Mouse (Mus musculus): Measurements from ENCODE around the gene Mrgprd. TPM values are rescaled to one million over a fixed set of nuclear protein-coding genes. Genes with fewer than 3 reads are reported as not detected.
A peak's percentile ranks its signal among the peaks of the same experiment; 100 is the strongest.

The Mrgprd gene
- polyA plus RNA-seq, 1 experiment from 2014 or later = not detected

- peaks cover 5% of the 10 kb centered on the region; the same call in 1 of the 2 replicates for H3K4me1 ChIP-seq
- H3K36me3 ChIP-seq = no peaks in the 10 kb centered on the region
- H3K9me3 ChIP-seq (replicated peaks) = no peaks in the 10 kb centered on the region
- H3K27me3 ChIP-seq (ENCODE audit: low read depth, poor library complexity, severe bottlenecking) = no peaks in the 10 kb centered on the region
- DNase-seq (ENCODE audit: low spot score) = no peak
- no peak overlapping the region for H3K4me3 ChIP-seq
- no peak overlapping the region for H3K27ac ChIP-seq
- 64% methylated on average over 2 of the region's 2 CpGs for WGBS
Measured at GRCm38 (mm10) chr7:145292726-145293125, 21.9 kb upstream of the Mrgprd start.

DNA sequence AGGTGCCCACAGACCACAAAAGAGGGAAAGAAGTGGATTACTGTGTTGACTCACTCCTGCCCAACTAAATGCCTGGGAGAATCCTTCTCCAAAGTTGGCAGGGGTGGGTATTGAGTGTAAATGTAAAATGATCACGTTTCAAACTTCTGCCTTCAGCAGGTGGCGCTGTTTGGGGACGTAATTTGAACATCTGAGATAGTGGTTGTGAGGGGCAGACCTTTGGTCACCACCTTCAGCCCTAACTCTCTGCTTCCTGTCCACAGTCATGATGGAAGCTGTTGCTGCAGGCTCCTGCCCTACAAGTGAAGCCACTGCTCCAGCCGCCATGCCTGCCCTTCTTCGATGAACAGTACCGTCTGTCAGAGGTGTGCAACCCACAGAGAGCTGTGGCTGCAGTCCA is 20.8 kb upstream of the Mrgprd start:
- 41% methylated on average over 6 of the region's 6 CpGs for WGBS
- Histone ChIP-seq H3K27me3 (ENCODE audit: low read depth, poor library complexity, severe bottlenecking) (no peaks in the 10 kb centered on the region), H3K4me1 (peaks cover 5% of the 10 kb centered on the region; the same call in 1 of the 2 replicates), H3K9me3 (replicated peaks) (no peaks in the 10 kb centered on the region), H3K27ac (no peak overlapping the region), H3K36me3 (no peaks in the 10 kb centered on the region), H3K4me3 (no peak overlapping the region)
- no peak for DNase-seq (ENCODE audit: low spot score)

GRCm38 (mm10) chr7:145298666-145299490 is 15.8 kb upstream of the Mrgprd start:
- 65% methylated on average over 3 of the region's 3 CpGs for WGBS

DNA sequence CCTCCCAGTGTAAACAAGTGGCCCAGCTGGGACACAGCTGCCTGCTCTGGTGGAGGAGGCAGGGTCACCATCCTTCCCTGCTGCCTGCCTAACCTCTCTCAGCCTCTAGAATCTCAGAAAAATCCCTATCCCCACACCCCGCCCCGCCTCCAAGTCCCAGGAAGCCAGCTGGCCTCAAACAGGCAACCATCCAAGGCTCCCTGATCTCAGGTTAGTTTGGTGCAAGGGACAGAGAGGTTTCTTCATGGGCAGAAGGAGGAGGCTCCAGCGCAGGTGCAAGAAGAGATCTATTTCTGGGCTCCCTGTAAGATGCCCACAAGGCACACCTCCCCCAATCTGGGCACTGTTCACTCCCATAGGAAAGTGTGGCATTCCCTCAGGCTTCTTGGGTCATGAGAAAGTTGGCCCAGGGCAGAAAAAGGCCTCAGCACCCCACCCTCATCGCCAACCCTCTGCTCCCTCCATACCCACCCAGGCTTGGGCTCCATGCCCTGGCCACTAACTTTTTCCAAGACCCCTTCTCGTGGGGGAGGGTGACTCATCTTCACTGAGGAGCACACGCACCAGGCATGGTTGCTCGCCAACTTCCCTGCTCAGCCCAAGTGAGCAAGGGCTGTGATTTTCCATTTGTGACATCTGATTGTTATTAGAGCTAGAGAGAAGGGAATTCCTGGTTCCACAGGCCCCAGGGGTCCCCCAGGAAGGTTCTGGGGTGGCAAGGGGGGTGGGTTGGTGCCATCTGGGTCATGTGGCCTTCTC is 14.9 kb upstream of the Mrgprd start:
- Histone ChIP-seq H3K4me3 (no peak overlapping the region), H3K9me3 (replicated peaks) (no peaks in the 10 kb centered on the region), H3K36me3 (no peaks in the 10 kb centered on the region), H3K27ac (no peak overlapping the region), H3K4me1 (peaks cover 38% of the 10 kb centered on the region), H3K27me3 (ENCODE audit: low read depth, poor library complexity, severe bottlenecking) (0 out of 2 replicates have a peak, but pooled peaks cover 4% of the 10 kb centered on the region)
- no peak for DNase-seq (ENCODE audit: low spot score)
- 72% methylated on average over 7 of the region's 7 CpGs for WGBS

More at GRCm38 (mm10) chr7:145298666-145299490, 15.8 kb upstream of the Mrgprd start:
- peaks cover 38% of the 10 kb centered on the region for H3K4me1 ChIP-seq
- H3K4me3 ChIP-seq = no peak overlapping the region
- H3K36me3 ChIP-seq = no peaks in the 10 kb centered on the region
- 0 out of 2 replicates have a peak, but pooled peaks cover 4% of the 10 kb centered on the region for H3K27me3 ChIP-seq (ENCODE audit: low read depth, poor library complexity, severe bottlenecking)
- no peak for DNase-seq (ENCODE audit: low spot score)
- H3K27ac ChIP-seq = no peak overlapping the region
- H3K9me3 ChIP-seq (replicated peaks) = no peaks in the 10 kb centered on the region

- Histone ChIP-seq H3K27ac (no peak within 1 kb of the TSS; the same call in 1 of the 2 replicates), H3K4me3 (no peak within 1 kb of the TSS), H3K36me3 (no peaks in the 10 kb centered on the region), H3K27me3 (ENCODE audit: low read depth, poor library complexity, severe bottlenecking) (0 out of 2 replicates have a peak, but pooled peaks cover 4% of the 10 kb centered on the region), H3K4me1 (peaks cover 38% of the 10 kb centered on the region), H3K9me3 (replicated peaks) (no peaks in the 10 kb centered on the region)
- no peak for DNase-seq (ENCODE audit: low spot score)
- WGBS = 37% methylated on average over 13 of the region's 13 CpGs
Measured at GRCm38 (mm10) chr7:145300321-145301007, 14.2 kb upstream of the Mrgprd start, which contains the start of gene Mrgprf. TSS of gene Mrgprf (plus strand) at chr7:145300828.

- Histone ChIP-seq H3K4me3 (no peak overlapping the region), H3K4me1 (peaks cover 38% of the 10 kb centered on the region), H3K27me3 (ENCODE audit: low read depth, poor library complexity, severe bottlenecking) (0 out of 2 replicates have a peak, but pooled peaks cover 4% of the 10 kb centered on the region), H3K9me3 (replicated peaks) (no peaks in the 10 kb centered on the region), H3K27ac (no peak overlapping the region; the same call in 1 of the 2 replicates), H3K36me3 (no peaks in the 10 kb centered on the region)
- DNase-seq (ENCODE audit: low spot score) = no peak
Measured at GRCm38 (mm10) chr7:145301008-145301340, 13.7 kb upstream of the Mrgprd start.

DNA sequence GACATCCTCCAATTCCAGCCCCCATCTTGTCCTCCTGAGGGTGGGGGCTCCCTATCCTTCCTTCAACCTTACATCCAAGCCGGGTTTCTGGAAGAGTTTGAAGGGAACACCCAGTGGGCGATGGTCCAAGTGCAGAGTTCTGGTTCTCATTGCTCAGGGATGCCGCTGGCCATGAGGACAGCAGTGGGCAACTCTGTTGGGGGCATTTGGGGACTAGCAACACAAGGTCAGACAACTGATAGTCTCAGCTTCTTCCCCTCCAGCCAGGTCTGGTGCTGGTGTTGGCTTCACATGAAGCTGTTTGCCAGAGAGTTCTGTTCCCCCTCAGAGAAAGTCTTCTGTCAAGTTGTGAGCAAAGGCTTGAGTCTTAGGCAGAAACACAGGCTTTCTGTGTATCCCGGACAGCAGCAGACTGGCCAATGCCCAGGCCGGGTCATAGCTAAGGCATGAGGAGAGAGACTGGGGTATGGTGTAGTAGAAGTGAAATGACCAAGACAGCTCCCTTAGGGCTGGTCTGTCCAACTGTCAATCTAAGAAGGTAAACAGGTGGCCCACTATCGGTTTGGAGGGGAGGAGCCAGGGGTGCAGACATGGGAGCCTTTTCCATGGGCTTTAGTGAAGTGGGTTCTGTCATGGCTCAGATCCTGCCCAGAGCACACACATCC is 13.2 kb upstream of the Mrgprd start:
- 0 out of 2 replicates have a peak, but pooled peaks cover 4% of the 10 kb centered on the region for H3K27me3 ChIP-seq (ENCODE audit: low read depth, poor library complexity, severe bottlenecking)
- no peak overlapping the region for H3K4me3 ChIP-seq
- no peaks in the 10 kb centered on the region for H3K9me3 ChIP-seq (replicated peaks)
- peaks cover 38% of the 10 kb centered on the region for H3K4me1 ChIP-seq
- no peak for DNase-seq (ENCODE audit: low spot score)
- 92% methylated on average over 6 of the region's 6 CpGs for WGBS
- no peaks in the 10 kb centered on the region for H3K36me3 ChIP-seq
- H3K27ac ChIP-seq = 0 out of 2 replicates have a peak overlapping the region, but pooled peaks have one; percentile 82

- DNase-seq (ENCODE audit: low spot score) = peak; percentile 88
- peak overlapping the region; percentile 82 for H3K27ac ChIP-seq
- H3K4me1 ChIP-seq = peaks cover 41% of the 10 kb centered on the region
- H3K36me3 ChIP-seq = no peaks in the 10 kb centered on the region
- no peaks in the 10 kb centered on the region for H3K9me3 ChIP-seq (replicated peaks)
- H3K4me3 ChIP-seq = peak overlapping the region; percentile 44
- 7% methylated on average over 20 of the region's 20 CpGs for WGBS
- H3K27me3 ChIP-seq (ENCODE audit: low read depth, poor library complexity, severe bottlenecking) = 0 out of 2 replicates have a peak, but pooled peaks cover 4% of the 10 kb centered on the region
Measured at GRCm38 (mm10) chr7:145302488-145303285, 11.9 kb upstream of the Mrgprd start.

DNA sequence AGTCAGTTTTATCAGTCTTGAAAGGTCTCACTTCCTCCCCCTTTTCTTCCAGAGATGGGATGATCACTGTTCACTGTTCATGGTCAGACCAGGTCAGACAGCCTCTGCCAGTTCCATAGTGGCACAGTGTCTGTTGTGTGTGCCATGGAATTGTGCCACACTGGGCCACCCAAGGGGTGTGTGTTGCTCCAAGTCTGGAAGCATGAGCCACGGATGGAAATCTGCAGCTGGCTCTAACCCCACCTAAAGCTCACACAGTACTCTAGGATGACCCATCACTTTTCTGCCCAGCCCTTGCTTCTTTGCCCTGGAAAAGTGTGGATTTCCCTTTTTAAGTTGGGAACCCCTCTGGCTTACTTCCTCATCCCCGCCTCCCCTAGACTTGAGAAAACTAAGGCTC is 10.5 kb upstream of the Mrgprd start:
- DNase-seq (ENCODE audit: low spot score) = no peak
- H3K36me3 ChIP-seq = no peaks in the 10 kb centered on the region
- H3K4me1 ChIP-seq = peaks cover 47% of the 10 kb centered on the region
- no peak overlapping the region for H3K27ac ChIP-seq
- WGBS = 88% methylated on average over 2 of the region's 2 CpGs
- no peak overlapping the region for H3K4me3 ChIP-seq
- H3K27me3 ChIP-seq (ENCODE audit: low read depth, poor library complexity, severe bottlenecking) = 0 out of 2 replicates have a peak, but pooled peaks cover 4% of the 10 kb centered on the region
- H3K9me3 ChIP-seq (replicated peaks) = no peaks in the 10 kb centered on the region

DNA sequence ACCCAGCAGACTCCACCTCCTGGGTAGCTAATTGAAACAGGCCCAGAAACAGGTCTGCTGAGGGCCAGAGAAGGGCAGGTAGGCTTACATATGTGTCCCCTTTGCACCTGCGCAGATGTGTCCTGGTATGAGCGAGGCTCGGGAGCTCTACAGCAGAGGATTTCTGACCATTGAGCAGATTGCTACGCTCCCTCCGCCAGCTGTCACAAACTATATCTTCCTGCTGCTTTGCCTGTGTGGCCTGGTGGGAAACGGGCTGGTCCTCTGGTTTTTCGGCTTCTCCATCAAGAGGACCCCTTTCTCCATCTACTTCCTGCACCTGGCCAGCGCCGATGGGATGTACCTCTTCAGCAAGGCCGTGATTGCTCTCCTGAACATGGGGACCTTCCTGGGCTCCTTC is 7.0 kb upstream of the Mrgprd start:
- Histone ChIP-seq H3K4me1 (peaks cover 21% of the 10 kb centered on the region), H3K36me3 (no peaks in the 10 kb centered on the region), H3K27me3 (ENCODE audit: low read depth, poor library complexity, severe bottlenecking) (no peaks in the 10 kb centered on the region), H3K27ac (no peak overlapping the region), H3K9me3 (replicated peaks) (no peaks in the 10 kb centered on the region), H3K4me3 (no peak overlapping the region)
- no peak for DNase-seq (ENCODE audit: low spot score)
- 91% methylated on average over 10 of the region's 10 CpGs for WGBS

GRCm38 (mm10) chr7:145308061-145308675 is 6.5 kb upstream of the Mrgprd start:
- Histone ChIP-seq H3K27ac (no peak overlapping the region), H3K4me1 (peaks cover 15% of the 10 kb centered on the region), H3K9me3 (replicated peaks) (no peaks in the 10 kb centered on the region), H3K27me3 (ENCODE audit: low read depth, poor library complexity, severe bottlenecking) (no peaks in the 10 kb centered on the region), H3K4me3 (no peak overlapping the region), H3K36me3 (no peaks in the 10 kb centered on the region)
- 78% methylated on average over 30 of the region's 30 CpGs for WGBS
- no peak for DNase-seq (ENCODE audit: low spot score)

Data from limb, embryonic 10.5 days (tissue).